Mouse (Mus musculus): ENCODE measurements around the gene Eno1.
"Not testable (repeated sequence)": the region's sequence is repeated elsewhere in the genome, so short reads cannot be mapped to it uniquely, and the experiment has no call there.

Gene Eno1

GRCm38 (mm10) chr4:150281018-150281761 is 44.7 kb downstream of the Eno1 start, which contains the start of gene Rere:
Gene Rere (plus strand): TSS chr4:150281646.
- peak; percentile 99 for DNase-seq (ENCODE audit: low spot score)

- DNase-seq (ENCODE audit: low spot score): peak; percentile 39
Measured at GRCm38 (mm10) chr4:150281891-150282630, 45.5 kb downstream of the Eno1 start.

- DNase-seq (ENCODE audit: low spot score): no peak
Measured at GRCm38 (mm10) chr4:150282631-150283334, 46.3 kb downstream of the Eno1 start.

- DNase-seq (ENCODE audit: low spot score): no peak
Measured at GRCm38 (mm10) chr4:150283335-150283638, 46.8 kb downstream of the Eno1 start.

- no peak for DNase-seq (ENCODE audit: low spot score)
Measured at GRCm38 (mm10) chr4:150283993-150284392, 47.5 kb downstream of the Eno1 start.

GRCm38 (mm10) chr4:150286980-150287379 is 50.5 kb downstream of the Eno1 start:
- DNase-seq (ENCODE audit: low spot score): no peak

GRCm38 (mm10) chr4:150287463-150287862 is 50.9 kb downstream of the Eno1 start:
- DNase-seq (ENCODE audit: low spot score): not testable (repeated sequence)

GRCm38 (mm10) chr4:150291900-150292299 is 55.4 kb downstream of the Eno1 start:
- DNase-seq (ENCODE audit: low spot score): no peak

- DNase-seq (ENCODE audit: low spot score): no peak
Measured at GRCm38 (mm10) chr4:150294870-150295269, 58.3 kb downstream of the Eno1 start.

GRCm38 (mm10) chr4:150295966-150296365 is 59.4 kb downstream of the Eno1 start:
- no peak for DNase-seq (ENCODE audit: low spot score)

All from urinary bladder, postnatal 25 days (tissue).